Mouse (Mus musculus) regulatory T cell (primary cell): ENCODE measurements at regions not wholly inside any gene's neighbourhood (a gene's known extent, or its start where the extent isn't known, plus 50 kb on each side); places are given as distances from the start of the nearest gene placed in this dataset.

Source experiments
- in situ Hi-C: fragments of 300-600 bp; cut with MboI, MseI; formaldehyde crosslinking; loops from one replicate; pipeline ENCODE4 v1.15.1; 2025; ENCODE audit warnings: high pct_unique_total_duplicates

- in situ Hi-C loops: loop anchor here (10.0 kb wide), 1 partner anchor 271 kb away; no protein-coding TSS in a partner anchor
These were observed 292.2 kb upstream of the Large1 start for GRCm38 (mm10) chr8:73645582-73645981.

DNA sequence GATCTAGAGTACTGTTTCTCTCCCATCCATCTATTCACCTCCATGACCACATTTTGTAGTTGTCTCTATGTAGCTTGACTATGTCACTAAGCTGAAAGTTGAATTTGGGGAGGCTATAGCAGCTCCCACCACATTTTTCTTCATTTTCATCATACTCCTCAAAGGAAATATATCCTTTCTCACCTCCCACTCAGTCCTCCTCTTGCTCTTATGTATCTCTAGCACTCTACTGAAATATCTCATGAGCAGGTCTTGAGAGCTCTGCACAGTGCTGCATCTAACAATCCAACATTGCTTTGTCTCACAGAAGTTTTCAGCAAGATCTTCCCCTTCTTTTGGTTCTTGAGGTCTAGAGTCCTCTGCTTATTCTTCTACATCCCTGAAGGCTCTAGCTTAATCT lies 273.5 kb upstream of the Large1 start:
- in situ Hi-C loops: no loop called here

DNA sequence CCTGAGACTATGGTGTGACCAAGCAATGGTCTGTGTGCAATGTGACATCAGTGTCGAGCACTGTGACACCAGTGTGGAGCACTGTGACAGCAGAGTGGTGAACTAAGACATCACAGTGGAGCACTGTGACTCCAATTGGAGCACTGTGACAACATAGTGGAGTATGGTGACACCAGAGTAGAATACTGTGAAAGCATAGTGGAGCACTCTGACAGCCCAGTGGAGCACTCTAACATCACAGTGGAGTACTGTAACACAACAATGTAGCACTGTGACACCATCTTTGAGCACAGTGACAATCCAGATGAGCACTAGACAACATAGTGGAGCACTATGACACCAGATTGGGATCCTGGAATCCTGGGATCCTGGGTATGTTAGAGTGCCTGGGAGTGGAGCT lies 265.6 kb upstream of the Large1 start:
- in situ Hi-C loops: no loop called here

- in situ Hi-C loops: no loop called here
These were observed 261.3 kb upstream of the Large1 start for GRCm38 (mm10) chr8:73614631-73615030.

- in situ Hi-C loops: no loop called here
These were observed 260.8 kb upstream of the Large1 start for GRCm38 (mm10) chr8:73614106-73614505.

GRCm38 (mm10) chr8:73611583-73611982 lies 258.2 kb upstream of the Large1 start:
- in situ Hi-C loops: no loop called here

GRCm38 (mm10) chr8:73570599-73570998 lies 217.3 kb upstream of the Large1 start:
- in situ Hi-C loops: no loop called here

DNA sequence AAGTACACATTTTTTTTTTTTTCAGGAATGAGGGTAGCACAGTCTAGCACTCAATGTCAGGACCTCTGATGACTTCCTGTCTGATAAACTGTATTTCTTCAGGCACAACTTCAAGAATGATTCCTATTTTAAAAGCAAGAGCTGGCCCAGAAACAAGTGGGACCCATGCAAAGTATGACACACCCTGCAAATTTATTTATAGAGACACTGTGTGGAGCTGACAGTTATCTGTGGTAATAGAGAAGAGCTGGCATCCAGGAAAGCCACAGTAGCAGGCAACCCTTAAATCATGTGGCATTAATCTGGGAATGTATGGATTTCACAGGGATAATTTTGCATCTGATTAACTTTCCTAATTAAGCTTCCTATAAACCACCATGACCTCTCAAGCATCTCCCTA lies 216.6 kb upstream of the Large1 start:
- in situ Hi-C loops: no loop called here
